Mouse (Mus musculus) mammary gland, adult 2 months (tissue): ENCODE measurements around the gene Egfl7. TPM values are rescaled to one million over a fixed set of nuclear protein-coding genes. Genes with fewer than 3 reads are reported as not detected.

ENCODE experiments used
- polyA plus RNA-seq: library from polyadenylated mRNA; depleted of rRNA; stranded (reverse); fragments of >200 nt; gene quantifications from 2 replicates; pipeline ENCODE4 v1.2.3, GENCODE M21; 2012; ENCODE audit warnings: low replicate concordance; rRNA removed

Gene Egfl7
- 381 and 497 TPM in 2 replicates for polyA plus RNA-seq

DNA sequence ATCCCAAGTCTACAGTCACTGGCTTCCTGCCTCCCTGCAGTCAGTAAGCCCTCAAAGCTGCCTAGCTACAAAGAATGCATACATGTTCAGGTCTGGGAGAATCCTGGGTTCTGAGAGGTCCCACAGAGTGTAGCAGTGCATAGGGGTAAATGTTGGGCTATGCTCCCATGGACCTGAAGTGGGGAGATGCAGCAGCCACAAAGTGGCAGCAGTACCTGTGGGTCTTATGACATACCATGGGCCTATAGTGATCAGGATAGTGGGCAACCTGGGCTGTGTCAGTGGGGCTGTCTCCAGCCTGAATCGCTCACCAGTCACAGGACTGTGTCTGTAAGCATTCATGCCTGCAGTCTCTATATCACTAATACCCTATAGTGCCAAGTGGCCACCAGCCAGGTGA is at the start of gene Egfl7:
Gene Egfl7 (plus strand): TSS at position 301 of the 400 bp plus-strand sequence.

DNA sequence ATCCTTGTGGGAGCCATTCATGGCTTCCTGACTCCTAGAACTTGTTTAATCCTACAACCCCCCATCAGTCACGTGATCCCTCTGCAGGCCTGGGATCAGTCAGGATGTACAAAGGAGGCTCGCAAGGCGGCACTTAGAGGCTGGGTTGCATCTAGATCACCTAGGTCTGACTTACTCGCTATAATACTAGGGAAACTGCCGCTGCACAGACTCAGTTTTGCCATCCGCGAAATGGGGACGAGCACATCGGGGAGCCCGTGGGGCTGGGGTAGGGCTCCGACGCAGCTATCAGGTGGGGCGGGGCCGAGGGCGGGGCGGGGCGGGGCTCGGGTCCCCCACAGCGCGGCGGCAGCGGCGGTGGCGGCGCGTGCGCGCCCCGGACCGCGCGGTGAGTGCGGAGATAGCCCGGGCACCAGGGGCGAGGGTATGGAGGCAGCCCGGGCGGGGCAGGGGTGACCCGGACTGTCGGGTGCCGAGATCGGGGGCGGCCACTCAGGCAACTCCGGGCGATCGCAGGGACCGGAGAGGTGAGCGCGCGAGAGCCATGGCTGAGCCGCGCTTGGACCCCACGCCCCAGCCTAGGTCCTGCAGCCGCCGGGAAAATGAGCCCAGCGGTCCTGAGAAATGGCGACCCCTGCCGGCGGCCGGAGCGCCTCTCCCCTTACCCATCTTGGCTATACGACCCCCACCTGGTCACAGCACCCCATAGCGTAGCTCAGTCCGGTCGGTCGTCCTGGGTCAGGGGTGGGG is 6.7 kb downstream of the Egfl7 start, which contains the start of gene Gm20532:
Gene Gm20532 (plus strand): TSS at position 346 of the 750 bp plus-strand sequence.

DNA sequence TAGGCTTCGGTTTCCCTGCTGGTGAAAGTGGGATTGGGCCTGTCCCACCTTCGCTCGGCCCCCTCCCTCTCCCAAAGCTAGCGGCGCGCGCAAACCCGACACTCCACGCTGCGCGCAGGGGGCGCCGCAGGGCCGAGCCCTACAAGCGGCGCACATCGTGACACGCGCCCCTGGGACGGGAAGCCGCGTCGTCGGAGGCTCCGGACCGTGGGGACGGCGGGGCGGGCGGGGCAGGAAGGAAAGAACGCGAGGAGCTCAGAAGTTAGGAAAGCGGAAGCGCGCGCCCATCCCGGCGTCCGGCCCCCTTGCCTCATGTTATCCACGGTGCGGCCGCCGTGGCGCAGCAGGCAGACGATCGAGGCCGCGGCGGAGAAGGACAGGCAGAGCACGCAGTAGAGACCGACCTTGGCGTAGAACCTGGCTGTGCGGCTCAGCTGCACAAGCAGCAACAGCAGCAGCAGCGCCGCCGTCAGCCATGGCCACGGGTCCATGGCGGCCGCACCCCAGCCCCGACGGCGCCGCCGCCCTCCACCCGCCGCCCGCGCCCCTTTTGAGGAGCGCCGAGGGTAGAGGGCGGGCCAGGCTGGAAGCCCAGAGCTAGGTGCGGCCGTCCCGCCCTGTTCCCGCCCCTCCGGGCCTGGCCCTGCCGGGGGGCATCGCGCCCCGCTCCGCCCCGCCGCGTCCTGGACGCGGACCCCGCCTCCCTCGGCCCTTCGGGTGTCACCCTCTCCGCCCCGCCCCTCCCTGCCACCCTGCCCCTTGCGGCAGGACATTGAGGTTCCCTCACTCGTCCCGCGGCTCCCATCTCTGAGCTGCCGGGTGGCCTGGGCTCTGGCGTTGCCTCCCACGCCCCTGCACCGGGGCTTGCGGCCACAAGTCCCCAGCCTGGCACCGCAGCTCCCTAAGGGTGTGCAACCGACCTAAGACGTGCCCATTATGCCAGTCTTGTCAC is 24.2 kb downstream of the Egfl7 start, which contains the start of gene Agpat2:
Gene Agpat2 (minus strand): TSS at position 698 of the 952 bp plus-strand sequence.

DNA sequence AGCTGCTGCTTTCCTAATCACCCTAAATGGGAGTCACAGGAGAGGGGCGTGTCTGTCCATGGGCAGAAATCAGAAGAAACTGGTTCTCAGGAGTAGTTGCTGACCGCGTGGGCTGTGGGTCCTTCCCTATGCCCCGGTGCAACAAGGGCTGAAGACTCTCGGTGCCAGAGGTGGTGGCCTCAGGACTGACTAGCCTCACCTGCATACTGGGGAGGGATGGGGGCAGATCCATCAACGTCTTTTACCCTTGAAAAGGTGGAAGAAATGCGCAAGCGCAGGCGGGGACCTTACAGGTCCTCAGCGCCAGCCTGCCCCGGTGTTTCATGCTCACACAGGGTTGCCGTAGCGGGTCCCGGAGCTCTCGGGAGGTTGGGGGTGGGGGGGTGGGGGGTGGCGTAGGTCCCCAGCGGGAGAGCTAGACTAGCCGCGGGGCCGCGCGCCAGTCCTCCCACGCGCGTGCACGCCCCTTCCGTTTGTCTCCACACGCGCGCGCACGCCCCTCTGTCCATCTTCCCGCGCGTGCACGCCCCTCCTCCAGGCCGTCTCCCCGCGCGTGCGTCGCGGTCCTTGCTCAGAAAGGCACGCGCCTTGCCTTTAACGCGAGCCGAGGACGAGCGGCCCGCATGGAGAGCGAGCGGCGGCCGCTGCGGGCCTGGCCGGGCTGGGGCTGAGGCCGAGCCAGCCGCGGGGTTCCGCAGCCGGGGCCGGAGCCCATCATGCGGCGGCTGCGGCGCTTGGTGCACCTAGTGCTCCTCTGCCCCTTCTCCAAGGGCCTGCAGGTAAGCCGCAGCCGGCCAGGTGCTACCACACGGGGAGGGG is 48.3 kb downstream of the Egfl7 start, which contains the start of gene Fam69b:
Gene Fam69b (plus strand): TSS at position 537 of the 819 bp plus-strand sequence.

Other genes starting within 250 kb of the Egfl7 start
- gene Dnlz, start 227.9 kb upstream of the Egfl7 start, polyA plus RNA-seq = 23.6 and 24.9 TPM in 2 replicates
- 6.2 and 11.1 TPM in 2 replicates for gene Card9, start 219.1 kb upstream of the Egfl7 start, polyA plus RNA-seq
- gene Snapc4, start 199.4 kb upstream of the Egfl7 start, polyA plus RNA-seq = 37.3 and 48.9 TPM in 2 replicates
- 85.9 and 95.2 TPM in 2 replicates for gene Entr1, start 190.7 kb upstream of the Egfl7 start, polyA plus RNA-seq
- gene Pmpca, start 190.7 kb upstream of the Egfl7 start, polyA plus RNA-seq = 26.6 and 59.7 TPM in 2 replicates
- 32.3 and 33.1 TPM in 2 replicates for gene Inpp5e, start 170.8 kb upstream of the Egfl7 start, polyA plus RNA-seq
- 103 and 116 TPM in 2 replicates for gene Sec16a, start 134.8 kb upstream of the Egfl7 start, polyA plus RNA-seq
- gene Notch1, start 63.4 kb upstream of the Egfl7 start, polyA plus RNA-seq = 51.4 and 106 TPM in 2 replicates
- gene Gm20532, start 6.6 kb downstream of the Egfl7 start, polyA plus RNA-seq = not detected in 2 replicates
- 1,162 and 1,266 TPM in 2 replicates for gene Agpat2, start 24.4 kb downstream of the Egfl7 start, polyA plus RNA-seq
- gene Fam69b, start 48.4 kb downstream of the Egfl7 start, polyA plus RNA-seq = 33.4 and 38.4 TPM in 2 replicates
- 0.66 and 1.3 TPM in 2 replicates for gene Lcn4, start 91.3 kb downstream of the Egfl7 start, polyA plus RNA-seq